Mouse (Mus musculus) midbrain, embryonic 16.5 days (tissue): ENCODE results near the gene Mob3c. TPM values are rescaled to one million over a fixed set of nuclear protein-coding genes. Genes with fewer than 3 reads are reported as not detected.

ENCODE experiments used
- ATAC-seq: fragments of 200-750 bp; cut with Nextera tagmentation; 2 replicates; pipeline ENCODE4 v1.8.0; 2017; ENCODE audit warnings: moderate TSS enrichment
- H3K27ac ChIP-seq: fragments of 300-500 bp; sonication (generic); 2 replicates; pipeline ENCODE4 v1.5.1; 2014; ENCODE audit warnings: mild to moderate bottlenecking, low read length, mixed read lengths
- H3K27me3 ChIP-seq: fragments of 300-500 bp; sonication (generic); 2 replicates; pipeline ENCODE4 v1.6.1; 2014; ENCODE audit warnings: low read depth, low read length, mixed read lengths; ENCODE audit not compliant: control insufficient read depth, insufficient read depth
- H3K36me3 ChIP-seq: fragments of 300-500 bp; sonication (generic); 2 replicates; pipeline ENCODE4 v1.6.1; 2014; ENCODE audit warnings: mild to moderate bottlenecking, low read length, moderate library complexity, mixed read lengths; ENCODE audit not compliant: control insufficient read depth, insufficient read depth
- H3K4me1 ChIP-seq: fragments of 300-500 bp; sonication (generic); 2 replicates; pipeline ENCODE4 v1.6.1; 2014; ENCODE audit warnings: mild to moderate bottlenecking, low read length, mixed read lengths; ENCODE audit not compliant: control insufficient read depth, insufficient read depth
- H3K4me2 ChIP-seq: fragments of 300-500 bp; sonication (generic); 2 replicates; pipeline ENCODE4 v1.6.1; 2014; ENCODE audit warnings: mild to moderate bottlenecking, low read length, mixed read lengths
- H3K4me3 ChIP-seq: fragments of 300-500 bp; sonication (generic); 2 replicates; pipeline ENCODE4 v1.5.1; 2014; ENCODE audit warnings: low read depth, mild to moderate bottlenecking, low read length, moderate library complexity, mixed read lengths
- H3K9ac ChIP-seq: fragments of 300-500 bp; sonication (generic); 2 replicates; pipeline ENCODE4 v1.6.1; 2014; ENCODE audit warnings: low read depth, low read length, mixed read lengths
- H3K9me3 ChIP-seq: fragments of 300-500 bp; sonication (generic); replicated peaks from 2 replicates; pipeline ENCODE4 v1.6.1; 2014; ENCODE audit warnings: mild to moderate bottlenecking, low read length, mixed read lengths; ENCODE audit not compliant: control insufficient read depth, poor library complexity, severe bottlenecking
- WGBS: fragments of 180-500 bp; shearing (Covaris S2); extraction: QIAGEN DNeasy Blood & Tissue Kit; methylation state at CpG from one replicate; pipeline ENCODE4 v1.1.7; 2014; 5-methylcytosine and 5-hydroxymethylcytosine counted together
- polyA plus RNA-seq: library from polyadenylated mRNA; unstranded; fragments of >200 nt; fragmentation: Nextera tagmentation; extraction: Ambion mirVana; gene quantifications from 2 replicates; pipeline ENCODE4 v1.2.1, GENCODE M21; 2015

Mob3c gene
- polyA plus RNA-seq, 1 experiment from 2014 or later, result 5.0 TPM

DNA sequence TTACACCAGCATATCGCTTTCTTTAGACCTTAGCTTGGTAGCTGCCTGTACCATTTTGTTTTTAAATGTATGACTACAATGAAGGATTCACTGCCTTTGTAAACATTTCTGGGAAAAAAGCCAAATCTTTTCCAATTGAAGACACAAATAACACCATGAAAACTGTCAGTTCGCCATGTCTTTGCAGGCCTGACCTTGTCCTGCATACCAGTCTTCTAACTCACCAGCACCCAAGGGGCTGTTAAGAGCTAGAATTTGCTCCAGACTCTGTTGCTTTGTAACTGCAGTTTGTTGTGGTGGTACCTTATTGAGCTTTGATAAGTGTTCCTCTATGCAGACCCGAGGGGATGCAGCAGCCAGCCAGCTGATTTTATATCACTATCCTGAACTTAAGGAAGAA is 27.9 kb upstream of the Mob3c start:
- Histone ChIP-seq H3K27me3 (no peaks in the 10 kb centered on the region), H3K4me2 (no peak overlapping the region), H3K4me3 (no peak overlapping the region), H3K27ac (no peak overlapping the region), H3K9ac (no peak overlapping the region), H3K9me3 (no peaks in the 10 kb centered on the region), H3K36me3 (peaks cover 33% of the 10 kb centered on the region), H3K4me1 (no peaks in the 10 kb centered on the region)
- WGBS, result 75% methylated on average over 3 of the region's 3 CpGs
- ATAC-seq, result no peak

- no peak for ATAC-seq
- no peaks in the 10 kb centered on the region for H3K27me3 ChIP-seq
- no peak overlapping the region for H3K9ac ChIP-seq
- H3K4me2 ChIP-seq, result no peak overlapping the region
- no peaks in the 10 kb centered on the region for H3K9me3 ChIP-seq
- no peaks in the 10 kb centered on the region for H3K4me1 ChIP-seq
- no peak overlapping the region for H3K4me3 ChIP-seq
- H3K27ac ChIP-seq, result no peak overlapping the region
- H3K36me3 ChIP-seq, result 0 out of 2 replicates have a peak, but pooled peaks cover 14% of the 10 kb centered on the region
- WGBS, result 74% methylated on average over 4 of the region's 4 CpGs
Observed at GRCm38 (mm10) chr4:115812326-115812725, 15.6 kb upstream of the Mob3c start.

DNA sequence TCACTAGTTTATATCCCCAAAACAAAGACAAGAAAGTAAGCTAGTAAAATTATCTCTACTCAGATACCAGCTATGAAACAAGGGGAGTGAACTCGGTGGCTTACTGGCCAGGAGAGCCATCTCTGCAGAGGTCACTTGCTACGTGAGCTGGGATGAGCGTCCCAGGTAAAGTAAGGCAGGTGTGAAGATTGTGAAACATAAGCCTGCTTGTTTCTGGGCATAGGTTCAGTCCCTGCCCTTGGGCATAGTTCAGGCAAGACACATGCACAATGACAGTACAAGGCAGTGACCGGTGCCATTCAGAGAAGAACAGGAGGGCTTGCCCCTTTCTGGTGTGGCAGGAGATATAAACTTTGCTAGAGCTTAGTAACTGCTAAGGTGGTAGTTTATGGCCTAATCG is 12.3 kb upstream of the Mob3c start:
- 91% methylated on average over 5 of the region's 5 CpGs for WGBS
- ATAC-seq, result no peak
- H3K4me2 ChIP-seq, result no peak overlapping the region
- H3K4me3 ChIP-seq, result no peak overlapping the region
- H3K36me3 ChIP-seq, result 0 out of 2 replicates have a peak, but pooled peaks cover 14% of the 10 kb centered on the region
- no peak overlapping the region for H3K9ac ChIP-seq
- no peak overlapping the region for H3K27ac ChIP-seq
- H3K4me1 ChIP-seq, result no peaks in the 10 kb centered on the region
- no peaks in the 10 kb centered on the region for H3K27me3 ChIP-seq
- H3K9me3 ChIP-seq, result no peaks in the 10 kb centered on the region

- Histone ChIP-seq H3K36me3 (0 out of 2 replicates have a peak, but pooled peaks cover 6% of the 10 kb centered on the region), H3K9me3 (no peaks in the 10 kb centered on the region), H3K4me2 (no peak overlapping the region), H3K27me3 (no peaks in the 10 kb centered on the region), H3K4me3 (no peak overlapping the region), H3K4me1 (no peaks in the 10 kb centered on the region), H3K9ac (no peak overlapping the region), H3K27ac (no peak overlapping the region)
- ATAC-seq, result no peak
- WGBS, result 85% methylated on average over 3 of the region's 3 CpGs
Observed at GRCm38 (mm10) chr4:115820199-115820598, 7.7 kb upstream of the Mob3c start.

DNA sequence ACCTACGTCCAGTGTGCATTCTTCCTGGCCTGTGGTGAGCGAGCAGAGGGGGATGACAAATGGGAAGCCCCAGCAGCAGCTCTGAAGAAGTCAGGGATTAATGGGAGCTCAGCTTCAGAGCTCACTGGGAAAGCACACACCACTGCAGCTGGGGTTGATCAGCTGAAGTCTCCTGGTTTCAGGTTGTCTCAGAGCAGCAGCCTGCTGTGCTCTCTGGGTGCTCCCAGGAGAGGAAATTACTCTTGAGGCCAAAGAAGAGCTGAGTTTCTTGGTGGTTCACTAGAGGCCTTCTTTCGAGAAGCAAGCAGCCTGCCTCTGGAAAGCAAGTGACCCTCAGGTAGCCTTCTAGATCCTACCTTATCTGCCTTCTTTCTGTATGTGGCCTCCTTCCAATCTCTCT is 6.9 kb upstream of the Mob3c start:
- Histone ChIP-seq H3K4me2 (no peak overlapping the region), H3K9me3 (no peaks in the 10 kb centered on the region), H3K4me3 (no peak overlapping the region), H3K9ac (no peak overlapping the region), H3K27ac (no peak overlapping the region), H3K4me1 (no peaks in the 10 kb centered on the region), H3K36me3 (no peaks in the 10 kb centered on the region), H3K27me3 (no peaks in the 10 kb centered on the region)
- no peak for ATAC-seq
- WGBS, result 77% methylated on average over 3 of the region's 3 CpGs

GRCm38 (mm10) chr4:115821431-115821830 is 6.5 kb upstream of the Mob3c start:
- no peak for ATAC-seq
- Histone ChIP-seq H3K9me3 (no peaks in the 10 kb centered on the region), H3K27ac (no peak overlapping the region)

DNA sequence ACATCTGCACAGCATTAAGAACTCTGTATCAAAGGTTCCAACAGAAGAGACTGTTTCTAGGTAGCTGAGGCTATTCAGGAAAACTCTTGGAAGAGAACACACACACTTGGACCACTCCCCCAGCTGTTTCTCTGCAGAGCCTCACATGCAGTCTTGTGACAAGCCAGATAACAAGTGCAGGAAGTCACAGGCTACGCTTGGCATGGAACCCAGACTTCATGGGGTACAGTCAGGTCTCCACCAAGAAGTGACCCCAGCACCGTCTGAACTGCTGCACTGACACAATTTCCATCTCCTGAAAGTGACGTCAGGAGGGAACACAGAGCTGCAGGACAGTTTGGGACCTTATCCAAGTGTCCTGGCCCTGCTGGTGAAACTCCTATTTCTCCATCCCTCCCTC is 6.0 kb upstream of the Mob3c start:
- WGBS, result 79% methylated on average over 3 of the region's 3 CpGs
- no peak overlapping the region for H3K4me2 ChIP-seq
- no peak for ATAC-seq

More at GRCm38 (mm10) chr4:115821431-115821830, 6.5 kb upstream of the Mob3c start:
- Histone ChIP-seq H3K27me3 (no peaks in the 10 kb centered on the region), H3K36me3 (no peaks in the 10 kb centered on the region), H3K4me1 (no peaks in the 10 kb centered on the region), H3K9ac (no peak overlapping the region), H3K4me2 (no peak overlapping the region), H3K4me3 (no peak overlapping the region)

GRCm38 (mm10) chr4:115824178-115824577 is 3.7 kb upstream of the Mob3c start:
- no peak overlapping the region for H3K9ac ChIP-seq
- H3K4me1 ChIP-seq, result peaks cover 6% of the 10 kb centered on the region
- H3K36me3 ChIP-seq, result no peaks in the 10 kb centered on the region
- no peak overlapping the region for H3K4me2 ChIP-seq
- H3K27me3 ChIP-seq, result no peaks in the 10 kb centered on the region
- no peak overlapping the region for H3K4me3 ChIP-seq
- no peak overlapping the region for H3K27ac ChIP-seq
- WGBS, result 85% methylated on average over 2 of the region's 2 CpGs
- no peak for ATAC-seq
- H3K9me3 ChIP-seq, result no peaks in the 10 kb centered on the region

More for the DNA sequence above, 6.0 kb upstream of the Mob3c start:
- Histone ChIP-seq H3K36me3 (no peaks in the 10 kb centered on the region), H3K9ac (no peak overlapping the region), H3K27me3 (no peaks in the 10 kb centered on the region), H3K27ac (no peak overlapping the region), H3K4me1 (no peaks in the 10 kb centered on the region; the same call in 1 of the 2 replicates), H3K9me3 (no peaks in the 10 kb centered on the region), H3K4me3 (no peak overlapping the region)

GRCm38 (mm10) chr4:115825271-115825670 is 2.6 kb upstream of the Mob3c start:
- H3K4me2 ChIP-seq, result no peak overlapping the region
- ATAC-seq, result no peak
- no peak overlapping the region for H3K27ac ChIP-seq
- H3K4me3 ChIP-seq, result no peak overlapping the region
- no peaks in the 10 kb centered on the region for H3K27me3 ChIP-seq
- H3K9ac ChIP-seq, result no peak overlapping the region
- H3K9me3 ChIP-seq, result no peaks in the 10 kb centered on the region
- H3K36me3 ChIP-seq, result no peaks in the 10 kb centered on the region
- 86% methylated on average over 2 of the region's 2 CpGs for WGBS
- H3K4me1 ChIP-seq, result peaks cover 6% of the 10 kb centered on the region
